Mouse (Mus musculus) heart, embryonic 11.5 days (tissue): ENCODE data around the gene Gfod2. TPM values are rescaled to one million over a fixed set of nuclear protein-coding genes. Genes with fewer than 3 reads are reported as not detected.

ENCODE experiments used
- ATAC-seq: fragments of 200-750 bp; cut with Nextera tagmentation; replicated peaks from 2 replicates; pipeline ENCODE4 v1.8.0; 2017; ENCODE audit warnings: moderate library complexity; ENCODE audit not compliant: insufficient number of reproducible peaks, low FRiP score, low TSS enrichment
- H3K27ac ChIP-seq: fragments of 300-500 bp; sonication (generic); 2 replicates; pipeline ENCODE4 v1.5.1; 2014; ENCODE audit warnings: mild to moderate bottlenecking, low read depth, low read length
- H3K27me3 ChIP-seq: fragments of 300-500 bp; sonication (generic); 2 replicates; pipeline ENCODE4 v1.6.1; 2014; ENCODE audit warnings: mild to moderate bottlenecking, low read length, mixed read lengths; ENCODE audit not compliant: control insufficient read depth, insufficient read depth
- H3K36me3 ChIP-seq: fragments of 300-500 bp; sonication (generic); 2 replicates; pipeline ENCODE4 v1.6.1; 2014; ENCODE audit warnings: mild to moderate bottlenecking, low read length, moderate library complexity, mixed read lengths; ENCODE audit not compliant: control insufficient read depth, insufficient read depth
- H3K4me1 ChIP-seq: fragments of 300-500 bp; sonication (generic); 2 replicates; pipeline ENCODE4 v1.6.1; 2014; ENCODE audit warnings: low read length; ENCODE audit not compliant: control insufficient read depth, insufficient read depth
- H3K4me2 ChIP-seq: fragments of 300-500 bp; sonication (generic); 2 replicates; pipeline ENCODE4 v1.6.1; 2014; ENCODE audit warnings: mild to moderate bottlenecking, moderate library complexity
- H3K4me3 ChIP-seq: fragments of 300-500 bp; sonication (generic); 2 replicates; pipeline ENCODE4 v1.5.1; 2014; ENCODE audit warnings: low read depth, low read length
- H3K9ac ChIP-seq: fragments of 300-500 bp; sonication (generic); 2 replicates; pipeline ENCODE4 v1.6.1; 2014; ENCODE audit warnings: mild to moderate bottlenecking, low read depth, low read length, moderate library complexity
- H3K9me3 ChIP-seq: fragments of 300-500 bp; sonication (generic); replicated peaks from 2 replicates; pipeline ENCODE4 v1.6.1; 2016; ENCODE audit warnings: low read length; ENCODE audit not compliant: control insufficient read depth
- WGBS: fragments of 180-500 bp; shearing (Covaris S2); extraction: QIAGEN DNeasy Blood & Tissue Kit; methylation state at CpG from one replicate; pipeline ENCODE4 v1.1.7; 2014; ENCODE audit not compliant: insufficient replicate concordance; 5-methylcytosine and 5-hydroxymethylcytosine counted together
- polyA plus RNA-seq: library from polyadenylated mRNA; unstranded; fragments of >200 nt; fragmentation: Nextera tagmentation; extraction: Ambion mirVana; gene quantifications from 2 replicates; pipeline ENCODE4 v1.2.1, GENCODE M21; 2014

The Gfod2 gene
- polyA plus RNA-seq, 1 experiment from 2014 or later = 8.0 TPM

- Histone ChIP-seq H3K4me1 (0 out of 2 replicates have a peak, but pooled peaks cover 3% of the 10 kb centered on the region), H3K27ac (0 out of 2 replicates have a peak overlapping the region, but pooled peaks have one; percentile 15), H3K36me3 (0 out of 2 replicates have a peak, but pooled peaks cover 4% of the 10 kb centered on the region), H3K4me2 (no peak overlapping the region), H3K9me3 (no peaks in the 10 kb centered on the region), H3K27me3 (no peaks in the 10 kb centered on the region), H3K9ac (no peak overlapping the region), H3K4me3 (no peak overlapping the region)
- WGBS = 65% methylated on average over 6 of the region's 6 CpGs
- no peak for ATAC-seq
Measured at GRCm38 (mm10) chr8:105715042-105715441, 43.4 kb downstream of the Gfod2 start.

- 0 out of 2 replicates have a peak, but pooled peaks cover 3% of the 10 kb centered on the region for H3K4me1 ChIP-seq
- no peak overlapping the region for H3K27ac ChIP-seq
- H3K9me3 ChIP-seq = no peaks in the 10 kb centered on the region
- H3K4me2 ChIP-seq = no peak overlapping the region
- no peak overlapping the region for H3K4me3 ChIP-seq
- H3K9ac ChIP-seq = no peak overlapping the region
- H3K36me3 ChIP-seq = 0 out of 2 replicates have a peak, but pooled peaks cover 4% of the 10 kb centered on the region
- H3K27me3 ChIP-seq = no peaks in the 10 kb centered on the region
- 5% methylated on average over 3 of the region's 3 CpGs for WGBS
- ATAC-seq = no peak
Measured at GRCm38 (mm10) chr8:105714139-105714538, 44.3 kb downstream of the Gfod2 start.

GRCm38 (mm10) chr8:105712286-105712685 is 46.2 kb downstream of the Gfod2 start:
- H3K9me3 ChIP-seq = no peaks in the 10 kb centered on the region
- H3K4me2 ChIP-seq = no peak overlapping the region
- no peak overlapping the region for H3K4me3 ChIP-seq
- no peak for ATAC-seq
- no peak overlapping the region for H3K9ac ChIP-seq
- H3K27ac ChIP-seq = no peak overlapping the region
- no peaks in the 10 kb centered on the region for H3K27me3 ChIP-seq
- 74% methylated on average over 3 of the region's 3 CpGs for WGBS
- peaks cover 3% of the 10 kb centered on the region; the same call in 1 of the 2 replicates for H3K4me1 ChIP-seq
- 0 out of 2 replicates have a peak, but pooled peaks cover 4% of the 10 kb centered on the region for H3K36me3 ChIP-seq

DNA sequence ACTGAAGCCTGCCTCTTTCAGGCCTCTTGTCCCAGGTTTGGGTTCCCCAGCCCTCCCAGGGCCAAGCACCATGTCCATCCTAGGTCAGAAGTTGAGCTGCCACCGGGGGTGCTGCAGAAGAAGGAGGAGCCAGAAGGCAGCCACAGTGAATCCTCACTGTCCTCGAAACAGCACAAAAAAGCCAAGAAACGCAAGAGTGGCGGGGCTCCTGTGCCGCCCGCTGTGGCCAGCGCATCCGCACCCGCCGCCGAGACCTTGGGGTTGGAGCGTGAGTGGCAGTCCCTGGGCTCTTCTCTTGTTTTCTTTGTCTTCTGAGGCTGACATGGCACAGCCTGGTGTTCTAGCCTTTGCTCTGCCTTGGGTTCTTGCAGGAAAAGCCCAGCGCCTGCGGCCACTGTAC is 49.1 kb downstream of the Gfod2 start:
- no peak for ATAC-seq
- Histone ChIP-seq H3K9me3 (no peaks in the 10 kb centered on the region), H3K4me3 (no peak overlapping the region), H3K4me1 (peaks cover 2% of the 10 kb centered on the region; the same call in 1 of the 2 replicates), H3K36me3 (no peaks in the 10 kb centered on the region), H3K27me3 (no peaks in the 10 kb centered on the region), H3K4me2 (no peak overlapping the region), H3K27ac (no peak overlapping the region), H3K9ac (no peak overlapping the region)
- WGBS = 72% methylated on average over 14 of the region's 14 CpGs

- Histone ChIP-seq H3K4me1 (peaks cover 2% of the 10 kb centered on the region; the same call in 1 of the 2 replicates), H3K4me3 (no peak overlapping the region), H3K9me3 (no peaks in the 10 kb centered on the region), H3K4me2 (no peak overlapping the region), H3K36me3 (no peaks in the 10 kb centered on the region; the same call in 1 of the 2 replicates), H3K27ac (no peak overlapping the region), H3K27me3 (no peaks in the 10 kb centered on the region), H3K9ac (no peak overlapping the region)
- 90% methylated on average over 8 of the region's 8 CpGs for WGBS
- no peak for ATAC-seq
Measured at GRCm38 (mm10) chr8:105708675-105709074, 49.8 kb downstream of the Gfod2 start.

DNA sequence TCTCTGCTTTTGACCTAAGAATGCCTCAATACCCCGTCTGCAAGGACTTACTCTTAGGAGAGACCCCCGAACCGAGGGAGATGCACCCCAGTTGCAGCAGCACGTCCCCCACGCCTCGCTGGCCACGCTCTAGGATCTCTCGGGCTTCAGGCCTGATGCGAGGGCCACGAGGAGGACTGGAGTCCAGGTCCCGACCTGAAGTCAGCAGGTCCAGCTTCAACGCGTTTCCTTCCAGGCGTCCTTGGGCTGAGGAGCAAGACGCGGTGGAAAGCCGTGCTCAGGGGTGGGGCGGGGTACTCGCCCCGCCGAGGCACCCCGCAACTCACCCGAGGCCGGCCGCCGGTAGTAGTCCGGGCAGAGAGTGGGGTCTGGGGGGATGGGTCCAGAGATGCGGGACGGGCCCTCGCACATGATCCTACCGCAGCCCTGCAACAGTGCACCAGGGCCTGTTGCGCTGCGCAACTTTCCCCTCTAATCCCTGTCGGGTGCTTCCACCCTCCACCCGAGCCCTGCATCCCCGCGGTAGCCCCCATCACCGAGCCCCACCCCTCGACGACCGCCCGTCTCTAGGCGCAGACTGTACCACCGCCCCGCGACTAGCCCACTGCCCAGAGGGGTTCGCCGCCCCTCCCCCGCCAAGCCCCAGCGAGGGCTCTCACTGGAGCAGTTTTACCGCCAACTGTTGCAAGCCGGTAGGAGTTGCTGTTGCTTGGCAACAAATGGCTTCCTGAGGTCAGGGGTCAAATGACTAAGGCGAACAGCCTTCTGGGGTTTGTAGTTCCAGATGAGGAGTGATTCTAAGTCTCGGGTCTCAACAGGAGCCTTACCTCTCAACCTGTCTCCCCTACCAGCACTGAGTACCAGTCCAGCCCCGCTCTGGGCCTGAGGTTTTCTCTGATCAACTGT is 50.7 kb downstream of the Gfod2 start, which contains the start of the genes 4933405L10Rik and Enkd1:
Gene 4933405L10Rik (plus strand): TSS at position 158 of the 906 bp plus-strand sequence.
Gene Enkd1 (minus strand): TSS at position 713 of the 906 bp plus-strand sequence.
- peak; percentile 59 for ATAC-seq
- Histone ChIP-seq H3K9ac (peak within 1 kb of the TSS; percentile 56), H3K27ac (no peak within 1 kb of the TSS), H3K4me3 (peak within 1 kb of the TSS; percentile 57), H3K27me3 (no peaks in the 10 kb centered on the region), H3K9me3 (no peaks in the 10 kb centered on the region), H3K4me2 (peak within 1 kb of the TSS; percentile 79), H3K36me3 (peaks cover 3% of the 10 kb centered on the region; the same call in 1 of the 2 replicates), H3K4me1 (peaks cover 2% of the 10 kb centered on the region; the same call in 1 of the 2 replicates)
- under 1% methylated on average over 55 of the region's 55 CpGs for WGBS

DNA sequence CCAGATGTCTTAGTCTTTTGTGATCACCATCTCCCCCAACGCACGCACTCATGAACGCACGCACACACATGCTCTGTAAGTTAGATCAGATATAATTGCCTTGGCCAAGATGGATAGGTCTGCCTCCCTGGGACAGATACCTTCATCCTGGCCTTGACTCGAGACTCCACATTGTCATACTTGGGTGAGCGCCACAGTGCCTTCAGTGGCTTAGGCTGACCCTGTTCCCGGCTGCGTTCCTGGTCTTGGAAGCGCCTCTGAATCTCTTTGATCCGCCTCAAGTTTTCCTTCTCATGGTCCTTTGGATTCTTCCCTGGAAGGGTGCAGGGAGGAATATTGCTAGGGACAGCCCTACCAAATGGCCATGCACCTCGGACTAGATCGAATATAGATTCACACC is 52.0 kb downstream of the Gfod2 start:
- peaks cover 3% of the 10 kb centered on the region; the same call in 1 of the 2 replicates for H3K36me3 ChIP-seq
- H3K4me2 ChIP-seq = no peak overlapping the region; the same call in 1 of the 2 replicates
- no peak overlapping the region for H3K9ac ChIP-seq
- H3K9me3 ChIP-seq = no peaks in the 10 kb centered on the region
- H3K4me3 ChIP-seq = 0 out of 2 replicates have a peak overlapping the region, but pooled peaks have one; percentile 57
- no peak for ATAC-seq
- no peaks in the 10 kb centered on the region for H3K27me3 ChIP-seq
- no peak overlapping the region for H3K27ac ChIP-seq
- WGBS = 81% methylated on average over 12 of the region's 12 CpGs
- H3K4me1 ChIP-seq = peaks cover 8% of the 10 kb centered on the region

DNA sequence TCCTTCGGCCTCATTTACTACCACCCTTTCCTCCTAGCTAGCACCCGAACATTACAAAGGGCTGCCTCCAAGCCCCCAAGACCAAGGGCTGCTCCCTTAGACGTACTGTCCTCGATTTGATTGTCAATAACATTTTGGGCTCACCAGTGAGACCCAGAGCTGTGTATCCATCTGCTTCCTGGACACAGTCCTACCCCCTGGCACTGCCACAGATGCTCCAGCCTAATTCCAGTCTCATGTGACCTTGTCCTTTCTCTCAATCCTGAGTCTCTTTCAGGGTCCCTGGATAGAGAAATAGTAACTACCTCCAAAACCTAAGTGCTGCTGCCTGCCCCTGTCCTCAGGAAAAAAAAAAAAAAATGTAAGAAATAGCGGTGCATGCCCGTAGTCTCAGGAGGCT is 53.5 kb downstream of the Gfod2 start:
- 84% methylated on average over 6 of the region's 6 CpGs for WGBS

More for the DNA sequence above, 53.5 kb downstream of the Gfod2 start:
- ATAC-seq = no peak
- Histone ChIP-seq H3K4me1 (peaks cover 14% of the 10 kb centered on the region), H3K27ac (no peak overlapping the region), H3K4me2 (no peak overlapping the region), H3K9ac (no peak overlapping the region), H3K9me3 (no peaks in the 10 kb centered on the region), H3K36me3 (peaks cover 3% of the 10 kb centered on the region; the same call in 1 of the 2 replicates), H3K27me3 (no peaks in the 10 kb centered on the region), H3K4me3 (no peak overlapping the region)
